Mouse (Mus musculus) stomach, embryonic 16.5 days (tissue): ENCODE data around the gene Itga5. TPM values are rescaled to one million over a fixed set of nuclear protein-coding genes. Genes with fewer than 3 reads are reported as not detected.
"Not testable (repeated sequence)": the region's sequence is repeated elsewhere in the genome, so short reads cannot be mapped to it uniquely, and the experiment has no call there.

Experiments used
- ATAC-seq: fragments of 200-750 bp; cut with Nextera tagmentation; 2 replicates; pipeline ENCODE4 v1.8.0; 2017; ENCODE audit warnings: moderate number of reproducible peaks, moderate TSS enrichment; ENCODE audit not compliant: insufficient read depth, low FRiP score
- H3K27ac ChIP-seq: fragments of 300-500 bp; sonication (generic); 2 replicates; pipeline ENCODE4 v1.5.1; 2014; ENCODE audit warnings: low read length
- H3K27me3 ChIP-seq: fragments of 300-500 bp; sonication (generic); 2 replicates; pipeline ENCODE4 v1.6.1; 2014; ENCODE audit warnings: low read length, control low read depth, mixed read lengths; ENCODE audit not compliant: control insufficient read depth, insufficient read depth
- H3K36me3 ChIP-seq: fragments of 300-500 bp; sonication (generic); 2 replicates; pipeline ENCODE4 v1.6.1; 2014; ENCODE audit warnings: low read length; ENCODE audit not compliant: control insufficient read depth, insufficient read depth
- H3K4me1 ChIP-seq: fragments of 300-500 bp; sonication (generic); 2 replicates; pipeline ENCODE4 v1.6.1; 2014; ENCODE audit warnings: low read length, control low read depth, mixed read lengths; ENCODE audit not compliant: control insufficient read depth, insufficient read depth
- H3K4me2 ChIP-seq: fragments of 300-500 bp; sonication (generic); 2 replicates; pipeline ENCODE4 v1.6.1; 2014; ENCODE audit warnings: low read depth, low read length, mixed read lengths
- H3K4me3 ChIP-seq: fragments of 300-500 bp; sonication (generic); replicated peaks from 2 replicates; pipeline ENCODE4 v1.5.1; 2014; ENCODE audit warnings: mild to moderate bottlenecking, low read length
- H3K9ac ChIP-seq: fragments of 300-500 bp; sonication (generic); 2 replicates; pipeline ENCODE4 v1.6.1; 2014; ENCODE audit warnings: low read length
- H3K9me3 ChIP-seq: fragments of 300-500 bp; sonication (generic); replicated peaks from 2 replicates; pipeline ENCODE4 v1.6.1; 2016; ENCODE audit warnings: low read length, control low read depth; ENCODE audit not compliant: control insufficient read depth
- WGBS: fragments of 180-500 bp; shearing (Covaris S2); extraction: QIAGEN DNeasy Blood & Tissue Kit; methylation state at CpG from one replicate; pipeline ENCODE4 v1.1.7; 2014; 5-methylcytosine and 5-hydroxymethylcytosine counted together
- polyA plus RNA-seq: library from polyadenylated mRNA; unstranded; fragments of >200 nt; fragmentation: Nextera tagmentation; extraction: Ambion mirVana; gene quantifications from 2 replicates; pipeline ENCODE4 v1.2.1, GENCODE M21; 2015

The Itga5 gene
- 58.9 and 59.0 TPM in 2 replicates for polyA plus RNA-seq

DNA sequence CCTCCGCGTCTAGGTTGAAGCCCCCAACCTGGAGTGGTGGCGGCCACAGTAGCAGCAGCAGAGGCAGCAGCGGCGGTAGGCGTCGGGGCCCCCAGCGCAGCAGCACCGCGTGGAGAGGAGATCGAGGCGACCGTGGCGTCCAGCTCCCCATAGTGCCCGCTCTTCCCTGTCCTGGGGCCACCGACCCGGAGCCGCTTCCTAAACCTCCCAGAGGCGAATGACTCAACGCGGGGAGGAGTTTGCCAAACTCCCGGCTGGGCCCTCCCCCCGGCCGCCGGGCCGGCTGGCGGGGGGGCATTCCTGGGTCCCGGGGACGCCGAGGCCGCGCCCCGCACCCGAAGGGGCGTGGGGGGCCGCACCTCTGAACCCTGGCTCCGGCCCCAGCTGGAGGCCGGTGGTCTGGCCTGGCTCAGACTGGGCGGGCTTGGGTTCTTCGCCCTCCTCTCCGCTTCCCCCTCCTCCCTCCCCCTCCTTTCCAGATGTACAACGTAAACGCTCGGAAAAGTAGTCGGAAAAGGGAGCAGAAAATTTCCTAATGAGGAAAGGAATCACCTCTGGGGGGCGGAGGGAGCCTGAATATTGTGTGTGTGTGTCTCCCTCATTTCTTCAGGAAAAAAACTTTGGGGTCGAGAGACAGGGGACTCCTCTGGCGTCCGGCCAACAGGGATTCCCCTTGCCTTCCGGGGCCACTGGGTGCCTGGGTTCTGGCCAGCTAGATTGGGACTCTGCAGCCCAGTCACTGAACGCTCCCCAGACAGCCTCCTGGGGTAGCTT is at the start of gene Itga5:
Gene Itga5 (minus strand): TSS at position 388 of the 774 bp plus-strand sequence.
- peak within 1 kb of the TSS; percentile 90 for H3K4me3 ChIP-seq
- under 1% methylated on average over 50 of the region's 51 CpGs for WGBS
- ATAC-seq, result peak; percentile 78
- H3K27ac ChIP-seq, result peak within 1 kb of the TSS; percentile 91
- H3K36me3 ChIP-seq, result no peaks in the 10 kb centered on the region
- no peaks in the 10 kb centered on the region for H3K27me3 ChIP-seq
- H3K4me1 ChIP-seq, result peaks cover 26% of the 10 kb centered on the region; the same call in 1 of the 2 replicates
- no peaks in the 10 kb centered on the region for H3K9me3 ChIP-seq
- H3K4me2 ChIP-seq, result peak within 1 kb of the TSS; percentile 81
- H3K9ac ChIP-seq, result peak within 1 kb of the TSS; percentile 98

DNA sequence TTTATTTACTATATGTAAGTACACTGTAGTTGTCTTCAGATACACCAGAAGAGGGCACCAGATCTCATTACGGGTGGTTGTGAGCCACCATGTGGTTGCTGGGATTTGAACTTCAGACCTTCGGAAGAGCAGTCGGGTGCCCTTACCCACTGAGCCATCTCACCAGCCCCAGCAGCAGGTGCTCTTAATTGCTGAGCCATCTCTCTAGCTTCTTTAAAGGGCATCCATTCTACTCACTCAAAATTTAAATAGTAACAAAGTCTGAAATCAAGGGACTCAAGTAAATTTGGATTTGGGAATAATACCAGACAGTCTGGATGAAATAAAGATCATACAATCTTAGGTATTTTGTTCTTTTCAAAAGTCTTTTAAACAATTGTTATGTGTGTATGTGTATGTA is 39.0 kb upstream of the Itga5 start:
- not testable (repeated sequence) for H3K4me2 ChIP-seq, H3K4me3 ChIP-seq, H3K27me3 ChIP-seq, H3K4me1 ChIP-seq, ATAC-seq, H3K9me3 ChIP-seq, H3K27ac ChIP-seq, H3K9ac ChIP-seq, H3K36me3 ChIP-seq
- 89% methylated on average over 2 of the region's 3 CpGs for WGBS

DNA sequence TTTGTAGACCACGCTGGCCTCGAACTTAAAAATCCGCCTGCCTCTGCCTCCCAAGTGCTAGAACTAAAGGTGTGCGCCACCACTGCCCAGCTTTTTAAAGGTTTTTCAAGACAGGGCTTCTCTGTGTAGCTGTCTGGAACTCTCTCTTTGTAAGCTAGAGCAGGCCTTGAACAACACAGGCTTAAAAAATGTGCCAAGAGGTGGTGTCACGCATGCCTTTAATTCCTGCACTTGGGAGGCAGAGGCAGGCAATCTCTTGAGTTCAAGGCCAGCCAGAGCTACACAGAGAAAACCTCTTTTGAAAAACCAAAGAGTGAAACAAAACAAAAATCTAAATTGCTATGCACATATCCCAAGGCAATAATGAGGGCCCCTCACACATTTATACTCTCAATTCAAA is 34.8 kb upstream of the Itga5 start:
- Histone ChIP-seq H3K9me3 (no peaks in the 10 kb centered on the region), H3K27ac (no peak overlapping the region), H3K4me1 (no peaks in the 10 kb centered on the region), H3K27me3 (no peaks in the 10 kb centered on the region), H3K4me2 (no peak overlapping the region), H3K4me3 (no peak overlapping the region), H3K36me3 (no peaks in the 10 kb centered on the region), H3K9ac (no peak overlapping the region)
- 91% methylated on average over 5 of the region's 5 CpGs for WGBS
- no peak for ATAC-seq

DNA sequence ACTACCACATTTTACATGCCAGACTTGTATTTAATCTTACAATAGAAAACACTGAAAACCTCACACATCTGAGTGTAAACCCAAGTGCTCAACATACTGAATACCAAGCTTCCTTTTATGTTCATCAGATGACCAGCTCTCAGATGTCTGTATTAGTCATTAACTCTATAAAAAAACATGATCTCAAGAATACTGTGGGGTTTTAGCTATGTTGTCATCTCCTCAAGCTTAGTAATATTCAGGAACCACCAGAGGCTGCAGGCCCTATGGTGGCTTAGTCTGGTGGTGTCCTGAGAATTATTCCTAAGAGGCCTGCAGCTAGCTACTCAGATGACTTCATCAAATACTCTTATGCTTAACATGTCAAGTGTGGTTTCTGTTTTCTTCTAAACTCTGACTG is 27.0 kb upstream of the Itga5 start:
- Histone ChIP-seq H3K27me3 (no peaks in the 10 kb centered on the region), H3K9ac (no peak overlapping the region), H3K36me3 (no peaks in the 10 kb centered on the region), H3K4me2 (no peak overlapping the region), H3K9me3 (no peaks in the 10 kb centered on the region), H3K27ac (no peak overlapping the region), H3K4me3 (no peak overlapping the region), H3K4me1 (no peaks in the 10 kb centered on the region)
- no peak for ATAC-seq

DNA sequence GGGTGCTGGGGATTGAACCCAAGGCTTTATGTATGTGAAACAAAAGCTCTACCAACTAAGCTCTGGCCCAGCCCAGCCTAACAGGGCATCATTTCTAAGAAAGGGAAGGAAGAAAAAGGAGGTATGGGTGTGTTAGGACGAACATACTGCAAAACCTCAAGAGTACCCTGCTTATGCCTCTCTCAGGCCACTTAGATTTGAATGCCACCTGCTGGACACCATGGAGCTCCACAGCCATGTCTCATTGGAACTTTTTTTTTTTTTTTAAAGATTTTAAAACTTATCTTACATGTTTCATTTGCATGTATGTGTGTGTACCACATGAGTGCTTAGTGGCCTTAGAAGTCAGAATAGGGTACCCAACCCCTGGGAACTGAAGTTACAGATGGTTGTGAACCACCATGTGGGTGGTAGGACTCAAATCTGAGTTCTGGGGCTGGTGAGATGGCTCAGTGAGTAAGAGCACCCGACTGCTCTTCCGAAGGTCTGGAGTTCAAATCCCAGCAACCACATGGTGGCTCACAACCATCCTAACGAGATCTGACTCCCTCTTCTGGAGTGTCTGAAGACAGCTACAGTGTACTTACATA is 22.1 kb upstream of the Itga5 start:
- Histone ChIP-seq H3K9ac (no peak overlapping the region), H3K4me1 (no peaks in the 10 kb centered on the region), H3K27ac (no peak overlapping the region), H3K36me3 (no peaks in the 10 kb centered on the region), H3K9me3 (no peaks in the 10 kb centered on the region), H3K4me2 (no peak overlapping the region), H3K4me3 (no peak overlapping the region), H3K27me3 (no peaks in the 10 kb centered on the region)
- ATAC-seq, result no peak
- 45% methylated on average over 4 of the region's 4 CpGs for WGBS

DNA sequence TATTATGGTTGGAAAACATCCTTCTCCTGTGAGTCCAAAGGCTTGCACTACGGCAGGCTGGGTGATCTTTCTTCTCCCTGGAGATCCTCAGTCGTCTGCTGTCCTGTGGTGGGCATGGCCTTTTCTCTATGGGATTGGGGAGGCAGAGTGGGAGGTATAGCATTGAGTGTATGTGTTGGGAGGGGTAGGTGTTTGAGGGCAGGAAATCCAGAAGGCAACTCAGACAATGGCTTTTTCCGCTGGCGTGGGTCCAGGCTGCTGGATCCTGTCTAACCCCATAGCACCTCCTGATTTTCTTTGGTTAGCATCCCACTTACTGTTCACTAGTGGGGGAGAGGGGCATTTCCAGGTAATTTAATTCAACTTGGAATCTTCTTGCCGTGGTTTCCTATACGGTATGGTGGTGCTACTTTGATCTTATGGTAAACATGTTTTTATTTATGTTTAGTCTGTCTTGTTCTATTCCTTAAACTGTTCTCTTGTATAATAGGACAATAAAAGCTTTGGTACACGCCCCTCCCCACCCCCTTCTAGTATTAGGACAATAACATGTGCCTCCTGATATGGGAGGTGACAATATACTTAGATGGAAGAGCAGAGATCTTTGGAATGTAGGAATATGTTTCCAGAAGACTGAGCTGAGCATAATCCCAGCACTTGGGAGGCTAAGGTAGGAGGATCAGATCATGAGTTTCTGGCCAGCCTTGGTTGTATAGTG is 17.4 kb upstream of the Itga5 start:
- 62% methylated on average over 7 of the region's 7 CpGs for WGBS
- H3K4me3 ChIP-seq, result no peak overlapping the region

DNA sequence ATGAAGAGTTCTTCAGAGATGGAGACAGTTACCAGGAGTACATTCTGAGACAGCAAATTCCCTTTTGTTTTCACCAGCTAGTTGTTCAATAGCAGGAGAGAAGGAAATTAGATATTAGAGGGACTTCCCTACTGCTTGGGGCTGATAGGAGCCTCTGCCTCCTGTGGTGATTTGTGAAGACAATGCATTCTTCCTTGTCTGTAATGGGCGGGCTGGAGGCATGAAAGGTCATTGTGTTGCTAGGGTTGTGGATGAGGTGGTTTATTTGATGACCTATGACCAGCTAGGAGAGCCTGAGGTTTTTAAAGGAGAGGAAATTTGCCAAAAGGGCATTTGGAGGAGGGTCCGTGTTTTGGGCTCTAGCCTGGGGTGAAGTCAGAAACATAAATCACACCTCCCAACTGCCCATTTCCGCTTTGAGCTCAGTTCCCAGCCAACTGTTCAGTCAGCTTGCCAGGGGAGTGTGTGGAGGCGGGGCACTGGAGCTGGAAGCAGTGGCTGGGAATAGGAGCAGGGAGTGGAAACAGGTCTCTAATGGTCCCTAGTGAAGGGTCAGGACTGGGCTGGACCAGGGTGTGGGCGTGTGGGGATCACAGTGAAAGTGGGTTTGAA is 16.3 kb upstream of the Itga5 start:
- ATAC-seq, result no peak
- Histone ChIP-seq H3K9ac (no peak overlapping the region), H3K4me3 (no peak overlapping the region), H3K4me1 (peaks cover 15% of the 10 kb centered on the region), H3K4me2 (no peak overlapping the region), H3K9me3 (no peaks in the 10 kb centered on the region), H3K27me3 (no peaks in the 10 kb centered on the region), H3K27ac (peak overlapping the region; percentile 49; the same call in 1 of the 2 replicates), H3K36me3 (no peaks in the 10 kb centered on the region)
- WGBS, result 28% methylated on average over 5 of the region's 5 CpGs

More for the DNA sequence above, 17.4 kb upstream of the Itga5 start:
- H3K4me1 ChIP-seq, result peaks cover 7% of the 10 kb centered on the region
- H3K9me3 ChIP-seq, result no peaks in the 10 kb centered on the region
- no peaks in the 10 kb centered on the region for H3K27me3 ChIP-seq
- no peaks in the 10 kb centered on the region for H3K36me3 ChIP-seq
- ATAC-seq, result no peak
- no peak overlapping the region for H3K4me2 ChIP-seq
- H3K27ac ChIP-seq, result peak overlapping the region; percentile 49; the same call in 1 of the 2 replicates
- H3K9ac ChIP-seq, result no peak overlapping the region

DNA sequence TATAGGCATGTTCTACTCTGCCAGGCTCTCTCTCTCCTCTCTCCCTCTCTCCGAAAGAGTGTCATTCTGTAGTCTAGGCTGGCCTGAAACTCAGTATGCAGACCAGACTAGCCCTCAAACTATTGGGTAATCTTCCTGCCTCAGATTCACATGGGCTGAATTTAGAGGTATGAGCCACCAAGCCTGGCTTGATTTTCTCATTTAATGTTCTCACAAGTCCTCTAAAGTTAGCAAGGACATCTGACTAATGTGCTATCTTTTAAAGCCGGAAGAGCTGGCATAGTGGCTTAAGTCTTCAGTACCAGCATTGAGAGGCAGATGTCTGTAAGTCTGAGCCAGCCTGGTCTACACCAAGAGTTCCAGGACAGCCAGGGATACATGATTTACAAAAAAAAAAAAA is 15.5 kb upstream of the Itga5 start:
- H3K4me2 ChIP-seq, result no peak overlapping the region
- ATAC-seq, result no peak
- peaks cover 20% of the 10 kb centered on the region for H3K4me1 ChIP-seq
- H3K27ac ChIP-seq, result peak overlapping the region; percentile 15; the same call in 1 of the 2 replicates
- no peaks in the 10 kb centered on the region for H3K36me3 ChIP-seq
- H3K9ac ChIP-seq, result no peak overlapping the region
- no peaks in the 10 kb centered on the region for H3K9me3 ChIP-seq
- WGBS, result 84% methylated on average over 2 of the region's 2 CpGs
- no peak overlapping the region for H3K4me3 ChIP-seq
- H3K27me3 ChIP-seq, result no peaks in the 10 kb centered on the region
